Mouse (Mus musculus) liver, postnatal 0 days (tissue): ENCODE data around the gene Mrpl47.

Source experiments
- CTCF ChIP-seq: sonication (generic); IDR thresholded peaks from 2 replicates; pipeline ENCODE4 v1.5.1; 2016; ENCODE audit warnings: antibody characterized with exemption, low read depth
- EP300 ChIP-seq: IDR thresholded peaks from 2 replicates; pipeline ENCODE4 v1.6.1; 2016; ENCODE audit warnings: antibody characterized with exemption, low read depth, mild to moderate bottlenecking

GRCm38 (mm10) chr3:32745001-32745400, 7.6 kb upstream of the Mrpl47 start:
- no peak for TF ChIP-seq CTCF
- no peak for TF ChIP-seq EP300
